Comparison of ENCODE assay signal across 21 mouse cellular contexts in genomic region chr1:39676221-39676876, GRCm38 (mm10). TPM values are rescaled to one million over a fixed set of nuclear protein-coding genes. Genes with fewer than 3 reads are reported as not detected.
A peak's percentile ranks its signal among the peaks of the same experiment; 100 is the strongest.
DNase-seq lines count a peak whose midpoint lies in the region; ATAC-seq lines count a peak whose summit lies in the region.
"Had no signal": no experiment of that assay in that cellular context is flagged by ENCODE, and none has a peak within 500 bp of the region (broad histone marks: within the 10 kb centered on the region; RNA-seq: fewer than 3 reads in every experiment).

No protein-coding gene starts in this region.

- intact Hi-C loops in heart, postnatal 14 days (cut with DNase I), result no loop called here

- ATAC-seq in CD4-positive, CD25-positive, alpha-beta regulatory T cell, adult 4 months, result no peak
- ATAC-seq: forebrain, postnatal 0 days; intestine, postnatal 0 days; liver, embryonic 12.5 days had no signal

- peak; percentile 27 for DNase-seq in heart, adult 8-10 months (ENCODE audit: low spot score)
- no peak for DNase-seq in heart, postnatal 14 days
- peak; percentile 36 for DNase-seq in 3134 (ENCODE audit: extremely low read depth, insufficient read length, low spot score)
- peak; percentile 78 for DNase-seq in brain, adult 2 months (ENCODE audit: low read depth, low spot score)
- peak; percentile 55 for DNase-seq in right cerebral cortex, postnatal 14 days
- DNase-seq in embryo, embryonic 10 days (ENCODE audit: low spot score), result no peak
- DNase-seq: adrenal gland, adult 8-10 months; cerebellum, adult 11-12 months; cerebellum, postnatal 36 days; forebrain, postnatal 0 days; gastrocnemius, postnatal 14 days; kidney, postnatal 10 days; midbrain, embryonic 14.5 days; retina, postnatal 1 day; thymus, postnatal 25 days had no signal

RNA-seq across cellular contexts. Expression of gene Creg2, which starts 25.1 kb away (rescaled TPM):
- under 1 TPM in 2 of 4 experiments, not detected in 2; 0.03 to 0.05 TPM for total RNA-seq in heart, adult 8-10 months (2022)
- total RNA-seq in heart, postnatal 14 days (2021), result not detected
- polyA plus RNA-seq in CD4-positive, CD25-positive, alpha-beta regulatory T cell, adult 4 months (2017; shearing (Covaris generic)), result not detected
- total RNA-seq: heart, postnatal 25 days had no signal
- polyA plus RNA-seq: limb, embryonic 11.5 days; liver, embryonic 12.5 days had no signal

RNA-seq across cellular contexts. Expression of gene Rfx8, which starts 44.4 kb away (rescaled TPM):
- under 1 TPM; 0.16 to 0.23 (median 0.19) TPM for total RNA-seq in heart, adult 8-10 months (2022)
- total RNA-seq in heart, postnatal 14 days (2021), result under 1 TPM; 0.32 to 0.36 TPM
- polyA plus RNA-seq in CD4-positive, CD25-positive, alpha-beta regulatory T cell, adult 4 months (2017; shearing (Covaris generic)), result not detected
- total RNA-seq: ES-E14 had no signal

Comparison
In these comparisons a context has a peak if more than half of its experiments do, and no peak if none do; other contexts are left out.
1. DNase-seq: peak in heart, adult 8-10 months (single experiment), 3134 (single experiment), brain, adult 2 months (single experiment) and right cerebral cortex, postnatal 14 days (single experiment); none in heart, postnatal 14 days (0 of 2) and embryo, embryonic 10 days (single experiment).